14 mouse cellular contexts compared by ENCODE assay signal in genomic region chr10:58404639-58405038, GRCm38 (mm10). TPM values are rescaled to one million over a fixed set of nuclear protein-coding genes. Genes with fewer than 3 reads are reported as not detected.
DNase-seq lines count a peak whose midpoint lies in the region; ATAC-seq and TF ChIP-seq lines count a peak whose summit lies in the region.
"Had no signal": no experiment of that assay in that cellular context is flagged by ENCODE, and none has a peak within 500 bp of the region (broad histone marks: within the 10 kb centered on the region; RNA-seq: fewer than 3 reads in every experiment).

No protein-coding gene starts in this region.

- TF ChIP-seq POLR2A in liver, adult 2 months (IDR thresholded peaks at IDR 0.05; ENCODE audit: extremely low read depth, insufficient read depth, low read length), result no peak

- H3K79me2 ChIP-seq in liver, adult 2 months (ENCODE audit: control insufficient read depth, insufficient read depth, low read length), result no peaks in the 10 kb centered on the region; the same call in 1 of the 2 replicates

- peaks cover 59% of the 10 kb centered on the region for H3K36me3 ChIP-seq in heart, embryonic 12.5 days
- H3K36me3 ChIP-seq in liver, adult 2 months (ENCODE audit: control insufficient read depth, insufficient read depth, low read length), result peaks cover 3% of the 10 kb centered on the region; the same call in 1 of the 2 replicates
- peaks cover 62% of the 10 kb centered on the region for H3K36me3 ChIP-seq in heart, postnatal 0 days (replicated peaks; ENCODE audit: control insufficient read depth, insufficient read depth, low read length)
- peaks cover 21% of the 10 kb centered on the region for H3K36me3 ChIP-seq in liver, postnatal 0 days (replicated peaks; ENCODE audit: insufficient read depth, low read length)

- H3K4me1 ChIP-seq in heart, embryonic 12.5 days (replicated peaks), result peaks cover 48% of the 10 kb centered on the region
- peaks cover 10% of the 10 kb centered on the region for H3K4me1 ChIP-seq in liver, adult 2 months (ENCODE audit: control insufficient read depth, insufficient read depth, low read length)
- peaks cover 43% of the 10 kb centered on the region for H3K4me1 ChIP-seq in heart, postnatal 0 days (ENCODE audit: control insufficient read depth, insufficient read depth)
- H3K4me1 ChIP-seq in liver, postnatal 0 days (ENCODE audit: insufficient read depth), result peaks cover 18% of the 10 kb centered on the region
- H3K4me1 ChIP-seq: embryonic facial prominence, embryonic 15.5 days had no signal

- TF ChIP-seq EP300 in heart, postnatal 0 days (IDR thresholded peaks at IDR 0.05; ENCODE audit: low read depth), result no peak
- TF ChIP-seq EP300 in liver, postnatal 0 days (IDR thresholded peaks at IDR 0.05; ENCODE audit: low read depth), result no peak

- no peak for DNase-seq in heart, adult 18-20 months
- no peak for DNase-seq in liver, adult 2 months (ENCODE audit: extremely low read depth, low read depth, low spot score)
- no peak for DNase-seq in liver
- DNase-seq in heart, postnatal 0 days (ENCODE audit: low spot score), result no peak
- DNase-seq in liver, postnatal 0 days, result no peak
- DNase-seq in left cerebral cortex, postnatal 4 days, result no peak
- DNase-seq in ovary, postnatal 36 days (ENCODE audit: low spot score), result no peak
- DNase-seq: cerebellum, postnatal 36 days had no signal

- ATAC-seq in heart, embryonic 12.5 days (ENCODE audit: insufficient number of reproducible peaks, low FRiP score), result no peak
- no peak for ATAC-seq in heart, postnatal 0 days (ENCODE audit: insufficient read depth, low read depth)
- ATAC-seq in liver, postnatal 0 days, result no peak
- ATAC-seq: CD4-positive, CD25-positive, alpha-beta regulatory T cell, adult 4 months; forebrain, embryonic 14.5 days; inflammation-experienced regulatory T-cells, adult 6 months had no signal

- WGBS in heart, embryonic 12.5 days, result 67% methylated on average over 6 of the region's 6 CpGs
- WGBS in liver, adult 2 months, result 69% methylated on average over 6 of the region's 6 CpGs
- WGBS in heart, postnatal 0 days, result 60% methylated on average over 6 of the region's 6 CpGs
- WGBS in liver, postnatal 0 days (ENCODE audit: insufficient replicate concordance), result 71% methylated on average over 6 of the region's 6 CpGs

- TF ChIP-seq CTCF in liver, adult 2 months (IDR thresholded peaks at IDR 0.05; ENCODE audit: low read depth, low read length), result no peak
- no peak for TF ChIP-seq CTCF in heart, postnatal 0 days (IDR thresholded peaks at IDR 0.05; ENCODE audit: low read depth)
- no peak for TF ChIP-seq CTCF in liver, postnatal 0 days (IDR thresholded peaks at IDR 0.05; ENCODE audit: low read depth)

- no peak overlapping the region for H3K4me3 ChIP-seq in heart, embryonic 12.5 days
- no peak overlapping the region for H3K4me3 ChIP-seq in liver, adult 2 months (ENCODE audit: insufficient read depth, low read depth, low read length)
- no peak overlapping the region for H3K4me3 ChIP-seq in heart, postnatal 0 days (ENCODE audit: low read depth, low read length)
- no peak overlapping the region for H3K4me3 ChIP-seq in liver, postnatal 0 days (ENCODE audit: low read depth, low read length)
- H3K4me3 ChIP-seq: embryonic facial prominence, embryonic 15.5 days had no signal

- H3K27me3 ChIP-seq in heart, embryonic 12.5 days (replicated peaks), result no peaks in the 10 kb centered on the region
- no peaks in the 10 kb centered on the region for H3K27me3 ChIP-seq in liver, adult 2 months (ENCODE audit: control insufficient read depth, insufficient read depth, low read length)
- H3K27me3 ChIP-seq in heart, postnatal 0 days (ENCODE audit: control insufficient read depth, insufficient read depth, low read length), result no peaks in the 10 kb centered on the region
- H3K27me3 ChIP-seq in liver, postnatal 0 days (ENCODE audit: insufficient read depth, low read length), result no peaks in the 10 kb centered on the region
- H3K27me3 ChIP-seq: embryonic facial prominence, embryonic 15.5 days; Patski had no signal

- H3K4me2 ChIP-seq in heart, embryonic 12.5 days, result no peak overlapping the region
- H3K4me2 ChIP-seq in heart, postnatal 0 days (ENCODE audit: low read depth, low read length), result no peak overlapping the region
- H3K4me2 ChIP-seq in liver, postnatal 0 days (ENCODE audit: low read depth, low read length), result no peak overlapping the region
- H3K4me2 ChIP-seq: embryonic facial prominence, embryonic 15.5 days had no signal

- H3K27ac ChIP-seq in heart, embryonic 12.5 days (ENCODE audit: poor library complexity, severe bottlenecking), result peak overlapping the region; percentile 82
- peak overlapping the region; percentile 12 for H3K27ac ChIP-seq in liver, adult 2 months (replicated peaks; ENCODE audit: insufficient read depth, low read depth, low read length)
- peak overlapping the region; percentile 78 for H3K27ac ChIP-seq in heart, postnatal 0 days (ENCODE audit: low read depth)
- peak overlapping the region; percentile 75 for H3K27ac ChIP-seq in liver, postnatal 0 days (ENCODE audit: low read depth)
- H3K27ac ChIP-seq: embryonic facial prominence, embryonic 15.5 days had no signal

- intact Hi-C loops in left cerebral cortex, postnatal 4 days (cut with DNase I), result no loop called here

- H3K9me3 ChIP-seq in heart, embryonic 12.5 days (replicated peaks), result no peaks in the 10 kb centered on the region
- H3K9me3 ChIP-seq in heart, postnatal 0 days (replicated peaks; ENCODE audit: control insufficient read depth, low read length), result no peaks in the 10 kb centered on the region
- no peaks in the 10 kb centered on the region for H3K9me3 ChIP-seq in liver, postnatal 0 days (ENCODE audit: low read length)
- H3K9me3 ChIP-seq: embryonic facial prominence, embryonic 15.5 days had no signal

- no peak overlapping the region for H3K9ac ChIP-seq in heart, embryonic 12.5 days
- H3K9ac ChIP-seq in liver, adult 2 months (ENCODE audit: low read depth, low read length), result no peak overlapping the region
- peak overlapping the region; percentile 14; the same call in 1 of the 2 replicates for H3K9ac ChIP-seq in heart, postnatal 0 days (replicated peaks; ENCODE audit: low read depth, low read length)
- 0 out of 2 replicates have a peak overlapping the region, but pooled peaks have one; percentile 9 for H3K9ac ChIP-seq in liver, postnatal 0 days (replicated peaks)
- H3K9ac ChIP-seq: embryonic facial prominence, embryonic 15.5 days had no signal

RNA-seq across cellular contexts. Expression of gene Ranbp2, which starts 42.1 kb away (rescaled TPM):
- polyA plus RNA-seq in heart, embryonic 12.5 days (2016; fragmentation: Nextera tagmentation; extraction: Ambion mirVana), result 25.6 and 25.8 TPM in 2 replicates
- 10 to 100 TPM; 51.1 to 54.7 TPM for total RNA-seq in heart, adult 18-20 months (2021)
- total RNA-seq in liver, adult 2 months (2014; rRNA removed), result 38.0 and 40.5 TPM in 2 replicates
- 2.2 and 2.3 TPM in 2 replicates for polyA plus RNA-seq in liver, adult 2 months (2012; rRNA removed)
- 31.8 and 32.9 TPM in 2 replicates for total RNA-seq in heart, postnatal 0 days (2014; rRNA removed; ENCODE audit: low replicate concordance)
- polyA plus RNA-seq in heart, postnatal 0 days (2015; fragmentation: Nextera tagmentation; extraction: Ambion mirVana), result 7.9 and 8.8 TPM in 2 replicates
- polyA plus RNA-seq in liver, postnatal 0 days (2015; fragmentation: Nextera tagmentation; extraction: Ambion mirVana), result 8.7 and 9.6 TPM in 2 replicates
- total RNA-seq in left cerebral cortex, postnatal 4 days (2021), result 10 to 100 TPM; 59.5 to 63.3 TPM

Comparison
In these comparisons a context has a peak if more than half of its experiments do, and no peak if none do; other contexts are left out.
1. H3K9ac ChIP-seq: peak in heart, postnatal 0 days (single experiment) and liver, postnatal 0 days (single experiment); none in heart, embryonic 12.5 days (single experiment) and liver, adult 2 months (single experiment).
2. H3K27ac ChIP-seq: peak in every context shown above with its lines; median percentile 82 in heart, embryonic 12.5 days; 78 in heart, postnatal 0 days; 75 in liver, postnatal 0 days; 12 in liver, adult 2 months.